9 mouse cellular contexts compared by ENCODE assay signal in the genomic region with DNA sequence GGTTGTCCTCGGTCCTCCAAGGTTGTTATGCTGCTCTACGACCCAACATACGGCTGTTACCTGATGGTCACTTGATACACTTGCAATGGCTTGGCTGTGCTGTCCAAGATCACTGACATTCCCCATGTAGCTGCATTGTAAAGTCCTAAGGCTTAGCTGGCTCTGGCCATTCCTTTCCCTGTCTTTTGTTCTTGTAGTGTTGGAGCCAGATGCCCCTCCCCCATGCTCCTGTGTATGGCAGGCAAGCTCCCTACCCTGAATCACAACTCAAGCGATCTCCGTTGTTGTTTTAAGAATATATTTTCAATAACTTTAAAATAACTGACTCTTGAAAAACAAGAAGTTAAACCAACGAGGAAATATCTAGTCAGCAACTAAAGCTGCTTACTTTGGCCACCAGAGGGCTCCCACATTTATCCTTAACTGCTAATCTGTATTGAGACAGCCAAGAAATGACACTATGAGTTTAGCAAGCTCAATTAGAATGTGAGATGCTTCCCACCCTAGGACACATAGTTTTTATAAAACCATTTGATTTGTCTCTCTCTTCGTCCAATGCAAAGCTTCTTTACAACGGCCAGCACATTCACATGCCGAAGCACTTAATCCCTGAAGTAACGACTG.
DNase-seq lines count a peak whose midpoint lies in the region; TF ChIP-seq lines count a peak whose summit lies in the region.
"Had no signal": no experiment of that assay in that cellular context is flagged by ENCODE, and none has a peak within 500 bp of the region (broad histone marks: within the 10 kb centered on the region; RNA-seq: fewer than 3 reads in every experiment).

No protein-coding gene starts in this region.

- no peak overlapping the region for H3K4me3 ChIP-seq in ES-E14 (ENCODE audit: insufficient read depth in 1 of 2, low read depth in 1 of 2, low read length in 2 of 2, poor library complexity in 1 of 2, severe bottlenecking in 1 of 2)
- H3K4me3 ChIP-seq in embryonic facial prominence, embryonic 10.5 days = no peak overlapping the region
- H3K4me3 ChIP-seq: embryonic facial prominence, embryonic 13.5 days; limb, embryonic 13.5 days had no signal

- H3K36me3 ChIP-seq in ES-E14 (ENCODE audit: control insufficient read depth, insufficient read depth, low read length, poor library complexity, severe bottlenecking) = no peaks in the 10 kb centered on the region
- H3K36me3 ChIP-seq in embryonic facial prominence, embryonic 10.5 days (replicated peaks) = no peaks in the 10 kb centered on the region
- H3K36me3 ChIP-seq: embryonic facial prominence, embryonic 13.5 days; limb, embryonic 13.5 days had no signal

- H3K9ac ChIP-seq in ES-E14 (ENCODE audit: insufficient read depth, low read depth, low read length, poor library complexity, severe bottlenecking) = no peak overlapping the region
- H3K9ac ChIP-seq: embryonic facial prominence, embryonic 13.5 days; limb, embryonic 13.5 days had no signal

- in situ Hi-C loops in ES-E14 (cut with MboI; ENCODE audit: low sequenced_read_pairs in 2 of 2, unreplicated experiment in 2 of 2) = no loop called here

- no peaks in the 10 kb centered on the region; a peak in 1 of 4 replicates for H3K4me1 ChIP-seq in ES-E14 (ENCODE audit: control insufficient read depth in 2 of 2, insufficient read depth in 2 of 2, low read length in 2 of 2, poor library complexity in 1 of 2)
- peaks cover 5% of the 10 kb centered on the region; the same call in 1 of the 2 replicates for H3K4me1 ChIP-seq in embryonic facial prominence, embryonic 10.5 days
- H3K4me1 ChIP-seq: embryonic facial prominence, embryonic 13.5 days; limb, embryonic 13.5 days had no signal

- no peak overlapping the region for H3K27ac ChIP-seq in ES-E14 (ENCODE audit: insufficient read depth, low read depth, low read length, poor library complexity, severe bottlenecking)
- H3K27ac ChIP-seq in embryonic facial prominence, embryonic 10.5 days (replicated peaks) = no peak overlapping the region
- H3K27ac ChIP-seq: embryonic facial prominence, embryonic 13.5 days; limb, embryonic 13.5 days had no signal

- no peaks in the 10 kb centered on the region for H3K27me3 ChIP-seq in embryonic facial prominence, embryonic 10.5 days (replicated peaks; ENCODE audit: low read depth, poor library complexity, severe bottlenecking)
- H3K27me3 ChIP-seq: embryonic facial prominence, embryonic 13.5 days; limb, embryonic 13.5 days had no signal

- no peaks in the 10 kb centered on the region for H3K9me3 ChIP-seq in ES-E14 (ENCODE audit: control insufficient read depth, insufficient read depth, low read depth, low read length)
- no peaks in the 10 kb centered on the region for H3K9me3 ChIP-seq in embryonic facial prominence, embryonic 10.5 days
- H3K9me3 ChIP-seq: embryonic facial prominence, embryonic 13.5 days; limb, embryonic 13.5 days had no signal

- DNase-seq in layer of hippocampus, adult 11-12 months (ENCODE audit: low spot score) = peak; percentile 36
- DNase-seq in layer of hippocampus, adult 9-11 months = no peak
- DNase-seq in A20 (ENCODE audit: low read depth, low spot score) = peak; percentile 40
- DNase-seq in ES-E14 (ENCODE audit: low read depth, low spot score) = peak; percentile 27
- peak; percentile 20 for DNase-seq in embryonic facial prominence, embryonic 10.5 days (ENCODE audit: low spot score)
- peak; percentile 33 for DNase-seq in kidney, postnatal 14 days
- peak; percentile 77 for DNase-seq in retina, embryonic 14.5 days (ENCODE audit: low spot score)

- WGBS in embryonic facial prominence, embryonic 10.5 days = 59% methylated on average over 10 of the region's 10 CpGs

TF ChIP-seq in ES-E14, 5 proteins besides CTCF, POLR2A, EP300 and RAD21:
- TF ChIP-seq ZC3H11A (IDR thresholded peaks at IDR 0.05; ENCODE audit: borderline replicate concordance, low read depth, low read length) (0 out of 2 replicates have a peak, but pooled peaks have one; percentile 2), CHD2 (IDR thresholded peaks at IDR 0.05; ENCODE audit: low read depth, low read length) (no peak)
